Mouse (Mus musculus) erythroblast, embryonic 14.5 days (primary cell): Measurements from ENCODE around the gene Gm45808.

Experiments
- GATA1 ChIP-seq: IDR thresholded peaks from 2 replicates; pipeline ENCODE4 v1.6.1; 2012; ENCODE audit warnings: low read length, inconsistent platforms, mixed read lengths
- TAL1 ChIP-seq: IDR thresholded peaks from 3 replicates; pipeline ENCODE4 v1.6.1; 2012; ENCODE audit warnings: low read length, inconsistent platforms, mixed read lengths

DNA sequence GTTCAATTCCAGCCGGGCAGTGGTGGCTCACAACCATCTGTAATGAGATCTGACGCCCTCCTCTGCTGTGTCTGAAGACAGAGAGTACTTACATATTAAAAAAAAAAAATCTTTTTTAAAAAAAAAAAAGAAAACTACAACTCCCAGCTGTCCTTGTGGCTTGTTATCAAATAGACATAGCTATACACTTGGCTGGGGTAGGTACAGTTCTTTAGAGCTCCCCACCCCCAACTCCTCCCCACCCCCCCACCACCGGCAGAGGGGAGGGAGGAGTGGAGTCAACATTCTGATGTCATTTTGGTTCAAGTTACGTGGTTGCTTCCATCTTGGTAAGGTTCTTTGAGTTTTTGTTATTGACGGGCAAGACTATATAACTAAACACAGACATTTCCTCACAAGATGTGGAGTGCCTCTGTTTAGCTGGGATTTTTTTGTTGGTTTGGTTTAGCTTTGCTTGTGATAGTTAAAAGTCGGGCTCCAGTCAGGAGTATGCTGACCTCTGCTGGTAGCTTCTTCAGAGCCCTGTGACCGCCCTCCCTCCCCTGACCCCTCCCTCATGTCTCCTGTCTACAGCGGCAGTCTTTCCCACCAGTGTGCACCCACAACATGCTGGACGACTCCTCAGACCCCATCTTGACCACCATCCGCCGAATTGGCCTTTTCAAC is 39.2 kb downstream of the Gm45808 start:
- TF ChIP-seq TAL1 (no peak), GATA1 (no peak)
